Mouse (Mus musculus) testis, adult 2 months (tissue): ENCODE results near the gene Vash1.

Experiments used
- CTCF ChIP-seq: fragments of 200-500 bp; IDR thresholded peaks from 2 replicates; pipeline ENCODE4 v1.5.1; 2012; ENCODE audit warnings: low read depth, mild to moderate bottlenecking, inconsistent platforms, low read length, moderate library complexity; ENCODE audit not compliant: control insufficient read depth, insufficient read depth, insufficient replicate concordance
- POLR2A ChIP-seq: fragments of 200-500 bp; IDR thresholded peaks from 2 replicates; pipeline ENCODE4 v1.6.1; 2012; ENCODE audit warnings: low read depth, mild to moderate bottlenecking, inconsistent platforms, low read length, moderate library complexity; ENCODE audit not compliant: control insufficient read depth

- TF ChIP-seq POLR2A, result no peak
- no peak for TF ChIP-seq CTCF
Observed at GRCm38 (mm10) chr12:86700927-86701310, 22.4 kb downstream of the Vash1 start.
